Mouse (Mus musculus): Measurements from ENCODE around the gene Map3k12. TPM values are rescaled to one million over a fixed set of nuclear protein-coding genes. Genes with fewer than 3 reads are reported as not detected.

Map3k12 gene
- polyA plus RNA-seq, 1 experiment from 2014 or later = 13.0 TPM

GRCm38 (mm10) chr15:102470183-102470604, 46.7 kb downstream of the Map3k12 start, which contains the start of gene Pcbp2:
Gene Pcbp2, plus strand, starts transcription at chr15:102470539.
- under 1% methylated on average over 24 of the region's 40 CpGs for WGBS
- Histone ChIP-seq H3K9me3 (ENCODE audit: control insufficient read depth, low read length) (no peaks in the 10 kb centered on the region), H3K27ac (replicated peaks; ENCODE audit: low read depth, low read length) (peak within 1 kb of the TSS; percentile 93), H3K36me3 (ENCODE audit: control insufficient read depth, insufficient read depth, low read length) (peaks cover 22% of the 10 kb centered on the region), H3K4me2 (ENCODE audit: low read depth, low read length) (peak within 1 kb of the TSS; percentile 75), H3K4me3 (ENCODE audit: low read depth, low read length) (peak within 1 kb of the TSS; percentile 58), H3K4me1 (ENCODE audit: control insufficient read depth, insufficient read depth, low read length) (peaks cover 15% of the 10 kb centered on the region), H3K9ac (ENCODE audit: low read depth, low read length) (peak within 1 kb of the TSS; percentile 82), H3K27me3 (replicated peaks; ENCODE audit: control insufficient read depth, insufficient read depth, low read length) (no peaks in the 10 kb centered on the region)
- DNase-seq (ENCODE audit: low spot score) (peak; percentile 99), ATAC-seq (ENCODE audit: low read depth) (peak; percentile 99)

- peaks cover 9% of the 10 kb centered on the region for H3K36me3 ChIP-seq (ENCODE audit: control insufficient read depth, insufficient read depth, low read length)
- H3K27ac ChIP-seq (replicated peaks; ENCODE audit: low read depth, low read length) = no peak overlapping the region
- 94% methylated on average over 9 of the region's 9 CpGs for WGBS
- H3K27me3 ChIP-seq (replicated peaks; ENCODE audit: control insufficient read depth, insufficient read depth, low read length) = no peaks in the 10 kb centered on the region
- H3K4me1 ChIP-seq (ENCODE audit: control insufficient read depth, insufficient read depth, low read length) = peaks cover 15% of the 10 kb centered on the region
- no peak overlapping the region for H3K9ac ChIP-seq (ENCODE audit: low read depth, low read length)
- ATAC-seq (ENCODE audit: low read depth) = no peak
- H3K4me3 ChIP-seq (ENCODE audit: low read depth, low read length) = no peak overlapping the region
- H3K4me2 ChIP-seq (ENCODE audit: low read depth, low read length) = no peak overlapping the region
- no peak for DNase-seq (ENCODE audit: low spot score)
- H3K9me3 ChIP-seq (ENCODE audit: control insufficient read depth, low read length) = no peaks in the 10 kb centered on the region
Measured at GRCm38 (mm10) chr15:102468675-102469370, 48.0 kb downstream of the Map3k12 start.

GRCm38 (mm10) chr15:102463666-102464065, 53.2 kb downstream of the Map3k12 start:
- H3K4me2 ChIP-seq (ENCODE audit: low read depth, low read length) = no peak overlapping the region
- no peak overlapping the region for H3K27ac ChIP-seq (replicated peaks; ENCODE audit: low read depth, low read length)
- H3K4me3 ChIP-seq (ENCODE audit: low read depth, low read length) = no peak overlapping the region
- DNase-seq (ENCODE audit: low spot score) (no peak), ATAC-seq (ENCODE audit: low read depth) (no peak)
- no peaks in the 10 kb centered on the region for H3K4me1 ChIP-seq (ENCODE audit: control insufficient read depth, insufficient read depth, low read length)
- H3K36me3 ChIP-seq (ENCODE audit: control insufficient read depth, insufficient read depth, low read length) = 0 out of 2 replicates have a peak, but pooled peaks cover 4% of the 10 kb centered on the region
- no peak overlapping the region for H3K9ac ChIP-seq (ENCODE audit: low read depth, low read length)
- no peaks in the 10 kb centered on the region for H3K27me3 ChIP-seq (replicated peaks; ENCODE audit: control insufficient read depth, insufficient read depth, low read length)
- H3K9me3 ChIP-seq (ENCODE audit: control insufficient read depth, low read length) = no peaks in the 10 kb centered on the region

GRCm38 (mm10) chr15:102461430-102462075, 55.3 kb downstream of the Map3k12 start:
- H3K27ac ChIP-seq (replicated peaks; ENCODE audit: low read depth, low read length) = no peak overlapping the region
- WGBS = 79% methylated on average over 9 of the region's 9 CpGs
- 0 out of 2 replicates have a peak, but pooled peaks cover 4% of the 10 kb centered on the region for H3K36me3 ChIP-seq (ENCODE audit: control insufficient read depth, insufficient read depth, low read length)
- H3K4me2 ChIP-seq (ENCODE audit: low read depth, low read length) = no peak overlapping the region
- H3K27me3 ChIP-seq (replicated peaks; ENCODE audit: control insufficient read depth, insufficient read depth, low read length) = no peaks in the 10 kb centered on the region
- H3K9me3 ChIP-seq (ENCODE audit: control insufficient read depth, low read length) = no peaks in the 10 kb centered on the region
- H3K4me3 ChIP-seq (ENCODE audit: low read depth, low read length) = no peak overlapping the region
- ATAC-seq (ENCODE audit: low read depth) (no peak), DNase-seq (ENCODE audit: low spot score) (no peak)
- no peak overlapping the region for H3K9ac ChIP-seq (ENCODE audit: low read depth, low read length)
- H3K4me1 ChIP-seq (ENCODE audit: control insufficient read depth, insufficient read depth, low read length) = no peaks in the 10 kb centered on the region

GRCm38 (mm10) chr15:102460971-102461370, 55.9 kb downstream of the Map3k12 start:
- Histone ChIP-seq H3K9me3 (ENCODE audit: control insufficient read depth, low read length) (no peaks in the 10 kb centered on the region), H3K9ac (ENCODE audit: low read depth, low read length) (no peak overlapping the region), H3K4me2 (ENCODE audit: low read depth, low read length) (0 out of 2 replicates have a peak overlapping the region, but pooled peaks have one; percentile 1), H3K4me1 (ENCODE audit: control insufficient read depth, insufficient read depth, low read length) (no peaks in the 10 kb centered on the region), H3K27ac (replicated peaks; ENCODE audit: low read depth, low read length) (no peak overlapping the region), H3K36me3 (ENCODE audit: control insufficient read depth, insufficient read depth, low read length) (0 out of 2 replicates have a peak, but pooled peaks cover 4% of the 10 kb centered on the region), H3K27me3 (replicated peaks; ENCODE audit: control insufficient read depth, insufficient read depth, low read length) (no peaks in the 10 kb centered on the region), H3K4me3 (ENCODE audit: low read depth, low read length) (no peak overlapping the region)
- DNase-seq (ENCODE audit: low spot score) (no peak), ATAC-seq (ENCODE audit: low read depth) (no peak)
- WGBS = 51% methylated on average over 4 of the region's 4 CpGs

- Histone ChIP-seq H3K9me3 (ENCODE audit: control insufficient read depth, low read length) (no peaks in the 10 kb centered on the region), H3K4me1 (ENCODE audit: control insufficient read depth, insufficient read depth, low read length) (no peaks in the 10 kb centered on the region), H3K27ac (replicated peaks; ENCODE audit: low read depth, low read length) (no peak overlapping the region), H3K4me2 (ENCODE audit: low read depth, low read length) (peak overlapping the region; percentile 1; the same call in 1 of the 2 replicates), H3K4me3 (ENCODE audit: low read depth, low read length) (no peak overlapping the region), H3K36me3 (ENCODE audit: control insufficient read depth, insufficient read depth, low read length) (0 out of 2 replicates have a peak, but pooled peaks cover 4% of the 10 kb centered on the region), H3K27me3 (replicated peaks; ENCODE audit: control insufficient read depth, insufficient read depth, low read length) (no peaks in the 10 kb centered on the region), H3K9ac (ENCODE audit: low read depth, low read length) (no peak overlapping the region)
- ATAC-seq (ENCODE audit: low read depth) (no peak), DNase-seq (ENCODE audit: low spot score) (no peak)
- 77% methylated on average over 12 of the region's 12 CpGs for WGBS
Measured at GRCm38 (mm10) chr15:102460409-102460808, 56.5 kb downstream of the Map3k12 start.

- Histone ChIP-seq H3K4me1 (ENCODE audit: control insufficient read depth, insufficient read depth, low read length) (no peaks in the 10 kb centered on the region), H3K4me3 (ENCODE audit: low read depth, low read length) (peak overlapping the region; percentile 39; the same call in 1 of the 2 replicates), H3K9ac (ENCODE audit: low read depth, low read length) (no peak overlapping the region), H3K27me3 (replicated peaks; ENCODE audit: control insufficient read depth, insufficient read depth, low read length) (no peaks in the 10 kb centered on the region), H3K9me3 (ENCODE audit: control insufficient read depth, low read length) (no peaks in the 10 kb centered on the region), H3K27ac (replicated peaks; ENCODE audit: low read depth, low read length) (no peak overlapping the region), H3K4me2 (ENCODE audit: low read depth, low read length) (peak overlapping the region; percentile 49), H3K36me3 (ENCODE audit: control insufficient read depth, insufficient read depth, low read length) (0 out of 2 replicates have a peak, but pooled peaks cover 4% of the 10 kb centered on the region)
- ATAC-seq (ENCODE audit: low read depth) (no peak), DNase-seq (ENCODE audit: low spot score) (no peak)
- 65% methylated on average over 5 of the region's 5 CpGs for WGBS
Measured at GRCm38 (mm10) chr15:102459847-102460246, 57.0 kb downstream of the Map3k12 start.

GRCm38 (mm10) chr15:102459381-102459780, 57.5 kb downstream of the Map3k12 start:
- Histone ChIP-seq H3K36me3 (ENCODE audit: control insufficient read depth, insufficient read depth, low read length) (0 out of 2 replicates have a peak, but pooled peaks cover 4% of the 10 kb centered on the region), H3K4me2 (ENCODE audit: low read depth, low read length) (peak overlapping the region; percentile 49), H3K27ac (replicated peaks; ENCODE audit: low read depth, low read length) (no peak overlapping the region), H3K9ac (ENCODE audit: low read depth, low read length) (peak overlapping the region; percentile 51), H3K27me3 (replicated peaks; ENCODE audit: control insufficient read depth, insufficient read depth, low read length) (no peaks in the 10 kb centered on the region), H3K9me3 (ENCODE audit: control insufficient read depth, low read length) (no peaks in the 10 kb centered on the region), H3K4me1 (ENCODE audit: control insufficient read depth, insufficient read depth, low read length) (no peaks in the 10 kb centered on the region), H3K4me3 (ENCODE audit: low read depth, low read length) (peak overlapping the region; percentile 39)
- no peak for DNase-seq (ENCODE audit: low spot score)
- 29% methylated on average over 6 of the region's 6 CpGs for WGBS
- no peak for ATAC-seq (ENCODE audit: low read depth)

Measured in embryonic facial prominence, embryonic 14.5 days (tissue).